Comparison of ENCODE assay signal across 9 mouse cellular contexts in the genomic region with DNA sequence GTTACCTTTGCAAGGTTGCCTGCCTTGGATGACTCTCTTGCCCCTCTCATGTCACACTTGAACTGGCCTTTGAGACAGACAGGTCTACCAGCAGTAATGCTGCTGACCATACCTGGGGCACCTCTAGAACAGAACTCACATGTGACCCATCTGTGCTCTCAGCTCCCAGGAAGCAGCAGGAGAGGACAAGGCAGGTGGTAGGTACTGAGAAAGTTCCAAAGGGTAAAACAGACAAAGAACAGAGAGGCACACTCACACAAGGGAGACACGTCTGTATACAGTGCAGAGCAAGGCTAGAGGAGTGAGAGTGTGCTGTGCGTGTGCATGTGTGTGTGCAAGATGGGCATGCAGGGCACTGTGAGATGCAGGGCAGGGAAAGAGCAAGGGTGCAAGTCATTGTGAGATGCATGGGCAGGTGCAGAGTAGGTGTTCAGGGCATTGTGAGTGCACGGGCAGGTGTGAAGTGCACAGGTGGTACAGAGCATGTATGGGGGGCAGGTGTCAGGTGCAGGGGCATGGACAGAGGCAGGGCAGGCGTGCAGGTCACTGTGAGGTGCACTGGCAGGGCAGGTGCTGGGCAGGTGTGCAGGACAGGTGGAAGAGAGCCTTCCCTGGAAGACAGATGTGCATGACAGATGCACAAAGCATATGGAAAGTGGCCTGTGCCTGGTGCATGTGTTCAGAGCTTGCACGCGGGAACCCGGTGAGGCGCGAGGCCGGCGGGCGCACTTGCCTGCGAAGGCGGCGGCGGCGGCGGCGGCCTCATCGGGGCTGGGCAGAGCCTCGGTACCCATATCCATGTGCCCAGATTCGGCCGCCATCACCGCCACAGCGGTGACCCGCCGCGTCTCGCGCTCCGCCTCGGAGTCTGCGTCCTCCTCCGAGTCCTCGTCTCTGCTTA. TPM values are rescaled to one million over a fixed set of nuclear protein-coding genes. Genes with fewer than 3 reads are reported as not detected.
DNase-seq lines count a peak whose midpoint lies in the region; ATAC-seq and TF ChIP-seq lines count a peak whose summit lies in the region.
"Had no signal": no experiment of that assay in that cellular context is flagged by ENCODE, and none has a peak within 500 bp of the region (broad histone marks: within the 10 kb centered on the region; RNA-seq: fewer than 3 reads in every experiment).

No protein-coding gene starts in this region.

- H3K4me1 ChIP-seq in heart, embryonic 13.5 days = peaks cover 26% of the 10 kb centered on the region
- H3K4me1 ChIP-seq in liver, embryonic 11.5 days (replicated peaks; ENCODE audit: control insufficient read depth, insufficient read depth, low read length) = peaks cover 21% of the 10 kb centered on the region
- H3K4me1 ChIP-seq in neural tube, embryonic 14.5 days (ENCODE audit: control insufficient read depth, insufficient read depth, low read length) = peaks cover 26% of the 10 kb centered on the region

- WGBS in heart, embryonic 13.5 days = 6% methylated on average over 34 of the region's 35 CpGs
- WGBS in liver, embryonic 11.5 days = 7% methylated on average over 35 of the region's 35 CpGs
- WGBS in neural tube, embryonic 14.5 days = 4% methylated on average over 35 of the region's 35 CpGs

- TF ChIP-seq CTCF in gastrocnemius, adult 2 months (IDR thresholded peaks at IDR 0.05) = no peak

- DNase-seq in gastrocnemius, adult 2 months = no peak
- no peak for DNase-seq in gastrocnemius, postnatal 10 days
- DNase-seq in 416B (ENCODE audit: low read depth) = peak; percentile 12
- DNase-seq in c-Kit-positive CD71-positive TER-119-positive erythroid progenitor cells, embryonic 14.5 days (ENCODE audit: low spot score) = peak; percentile 30
- no peak for DNase-seq in liver, embryonic 11.5 days (ENCODE audit: low spot score)
- DNase-seq in ovary, adult 18-20 months (ENCODE audit: low spot score) = no peak

- peak overlapping the region; percentile 93 for H3K4me3 ChIP-seq in gastrocnemius, adult 2 months
- peak overlapping the region; percentile 68 for H3K4me3 ChIP-seq in heart, embryonic 13.5 days
- peak overlapping the region; percentile 75 for H3K4me3 ChIP-seq in liver, embryonic 11.5 days (ENCODE audit: low read depth, low read length)
- H3K4me3 ChIP-seq in neural tube, embryonic 14.5 days (ENCODE audit: low read depth, low read length) = peak overlapping the region; percentile 66

- intact Hi-C loops in gastrocnemius, adult 2 months (cut with DNase I) = no loop called here

- H3K9me3 ChIP-seq in heart, embryonic 13.5 days = no peaks in the 10 kb centered on the region
- H3K9me3 ChIP-seq in liver, embryonic 11.5 days (ENCODE audit: control insufficient read depth, low read length) = no peaks in the 10 kb centered on the region
- H3K9me3 ChIP-seq in neural tube, embryonic 14.5 days (ENCODE audit: control insufficient read depth, low read length) = no peaks in the 10 kb centered on the region

- H3K4me2 ChIP-seq in heart, embryonic 13.5 days = peak overlapping the region; percentile 99
- peak overlapping the region; percentile 98 for H3K4me2 ChIP-seq in liver, embryonic 11.5 days
- peak overlapping the region; percentile 99 for H3K4me2 ChIP-seq in neural tube, embryonic 14.5 days (ENCODE audit: low read depth, low read length)

- H3K27me3 ChIP-seq in heart, embryonic 13.5 days (replicated peaks) = no peaks in the 10 kb centered on the region
- H3K27me3 ChIP-seq in liver, embryonic 11.5 days (replicated peaks; ENCODE audit: control insufficient read depth, insufficient read depth, low read length) = no peaks in the 10 kb centered on the region
- H3K27me3 ChIP-seq in neural tube, embryonic 14.5 days (ENCODE audit: control insufficient read depth, insufficient read depth, low read length) = no peaks in the 10 kb centered on the region

- ATAC-seq in heart, embryonic 13.5 days (ENCODE audit: extremely low read depth, insufficient number of reproducible peaks, low FRiP score, low TSS enrichment) = peak; percentile 17
- peak; percentile 8 for ATAC-seq in liver, embryonic 11.5 days (replicated peaks; ENCODE audit: low FRiP score)
- ATAC-seq in neural tube, embryonic 14.5 days (ENCODE audit: low read depth) = peak; percentile 18

- H3K36me3 ChIP-seq in heart, embryonic 13.5 days = peaks cover 28% of the 10 kb centered on the region
- peaks cover 22% of the 10 kb centered on the region for H3K36me3 ChIP-seq in liver, embryonic 11.5 days (ENCODE audit: control insufficient read depth, insufficient read depth, low read length)
- peaks cover 16% of the 10 kb centered on the region for H3K36me3 ChIP-seq in neural tube, embryonic 14.5 days (ENCODE audit: control insufficient read depth, insufficient read depth, low read length)

- H3K27ac ChIP-seq in gastrocnemius, adult 2 months = peak overlapping the region; percentile 98
- H3K27ac ChIP-seq in heart, embryonic 13.5 days (replicated peaks) = peak overlapping the region; percentile 97
- peak overlapping the region; percentile 98 for H3K27ac ChIP-seq in liver, embryonic 11.5 days (ENCODE audit: low read depth, low read length)
- H3K27ac ChIP-seq in neural tube, embryonic 14.5 days (ENCODE audit: low read depth, low read length) = peak overlapping the region; percentile 99

- peak overlapping the region; percentile 97 for H3K9ac ChIP-seq in heart, embryonic 13.5 days
- H3K9ac ChIP-seq in liver, embryonic 11.5 days (ENCODE audit: low read depth, low read length) = peak overlapping the region; percentile 97
- peak overlapping the region; percentile 95 for H3K9ac ChIP-seq in neural tube, embryonic 14.5 days (replicated peaks; ENCODE audit: low read depth, low read length)

RNA-seq across cellular contexts. Expression of a gene that starts 0.7 kb away (rescaled TPM):
- 10 to 100 TPM; 13.3 to 14.0 TPM for total RNA-seq in gastrocnemius, adult 2 months (2021)
- total RNA-seq in gastrocnemius, postnatal 10 days (2021) = 10 to 100 TPM; 24.6 to 28.7 TPM
- polyA plus RNA-seq in heart, embryonic 13.5 days (2015; fragmentation: Nextera tagmentation; extraction: Ambion mirVana) = 35.5 and 37.4 TPM in 2 replicates
- 48.6 and 54.0 TPM in 2 replicates for polyA plus RNA-seq in liver, embryonic 11.5 days (2014; fragmentation: Nextera tagmentation; extraction: Ambion mirVana)
- polyA plus RNA-seq in neural tube, embryonic 14.5 days (2014; fragmentation: Nextera tagmentation; extraction: Ambion mirVana) = 186 and 228 TPM in 2 replicates

RNA-seq across cellular contexts. Expression of a gene that starts 0.7 kb away (rescaled TPM):
- total RNA-seq in gastrocnemius, adult 2 months (2021) = 10 to 100 TPM; 11.5 to 16.9 TPM
- 10 to 100 TPM; 12.1 to 12.8 TPM for total RNA-seq in gastrocnemius, postnatal 10 days (2021)
- polyA plus RNA-seq in heart, embryonic 13.5 days (2015; fragmentation: Nextera tagmentation; extraction: Ambion mirVana) = 33.2 and 39.9 TPM in 2 replicates
- polyA plus RNA-seq in liver, embryonic 11.5 days (2014; fragmentation: Nextera tagmentation; extraction: Ambion mirVana) = 22.2 and 27.4 TPM in 2 replicates
- 36.7 and 40.2 TPM in 2 replicates for polyA plus RNA-seq in neural tube, embryonic 14.5 days (2014; fragmentation: Nextera tagmentation; extraction: Ambion mirVana)

RNA-seq across cellular contexts. Expression of a gene that starts 11.9 kb away (rescaled TPM):
- total RNA-seq in gastrocnemius, adult 2 months (2021) = 1 to 10 TPM; 2.6 to 3.1 TPM
- total RNA-seq in gastrocnemius, postnatal 10 days (2021) = 1 to 10 TPM; 1.5 to 2.3 TPM
- polyA plus RNA-seq in heart, embryonic 13.5 days (2015; fragmentation: Nextera tagmentation; extraction: Ambion mirVana) = 1.4 TPM in 2 replicates
- 5.4 and 7.7 TPM in 2 replicates for polyA plus RNA-seq in liver, embryonic 11.5 days (2014; fragmentation: Nextera tagmentation; extraction: Ambion mirVana)
- polyA plus RNA-seq in neural tube, embryonic 14.5 days (2014; fragmentation: Nextera tagmentation; extraction: Ambion mirVana) = 0.33 and 0.51 TPM in 2 replicates

RNA-seq across cellular contexts. Expression of a gene that starts 35.0 kb away (rescaled TPM):
- not detected for total RNA-seq in gastrocnemius, adult 2 months (2021)
- total RNA-seq in gastrocnemius, postnatal 10 days (2021) = under 1 TPM; 0.70 to 0.99 TPM
- polyA plus RNA-seq in heart, embryonic 13.5 days (2015; fragmentation: Nextera tagmentation; extraction: Ambion mirVana) = 0.05 TPM in 1 of 2 replicates, not detected in the other
- 0.16 and 0.17 TPM in 2 replicates for polyA plus RNA-seq in liver, embryonic 11.5 days (2014; fragmentation: Nextera tagmentation; extraction: Ambion mirVana)
- polyA plus RNA-seq in neural tube, embryonic 14.5 days (2014; fragmentation: Nextera tagmentation; extraction: Ambion mirVana) = 0.73 and 0.90 TPM in 2 replicates

RNA-seq across cellular contexts. Expression of a gene that starts 47.9 kb away (rescaled TPM):
- total RNA-seq in gastrocnemius, adult 2 months (2021) = not detected
- total RNA-seq in gastrocnemius, postnatal 10 days (2021) = 1 to 10 TPM in 1 of 2 experiments, under 1 TPM in 1; 0.99 to 2.5 TPM
- 0.88 and 1.5 TPM in 2 replicates for polyA plus RNA-seq in heart, embryonic 13.5 days (2015; fragmentation: Nextera tagmentation; extraction: Ambion mirVana)
- polyA plus RNA-seq in liver, embryonic 11.5 days (2014; fragmentation: Nextera tagmentation; extraction: Ambion mirVana) = 1.2 and 1.6 TPM in 2 replicates
- polyA plus RNA-seq in neural tube, embryonic 14.5 days (2014; fragmentation: Nextera tagmentation; extraction: Ambion mirVana) = 3.9 and 4.2 TPM in 2 replicates
- total RNA-seq: layer of hippocampus, postnatal 14 days had no signal

Comparison
In these comparisons a context has a peak if more than half of its experiments do, and no peak if none do; other contexts are left out.
1. DNase-seq: peak in 416B (single experiment) and c-Kit-positive CD71-positive TER-119-positive erythroid progenitor cells, embryonic 14.5 days (single experiment); none in gastrocnemius, adult 2 months (single experiment), gastrocnemius, postnatal 10 days (single experiment), liver, embryonic 11.5 days (single experiment) and ovary, adult 18-20 months (single experiment).
2. Peak in every context shown above with its lines, with median percentiles within 50 percentile points of each other: H3K27ac ChIP-seq, H3K4me3 ChIP-seq, ATAC-seq, H3K4me2 ChIP-seq and H3K9ac ChIP-seq.